Mouse (Mus musculus) C2C12 (cell line): ENCODE data around the gene Mogat2. TPM values are rescaled to one million over a fixed set of nuclear protein-coding genes. Genes with fewer than 3 reads are reported as not detected.

ENCODE experiments used
- H3K27me3 ChIP-seq: one replicate; pipeline ENCODE4 v1.6.1; 2011; ENCODE audit not compliant: control insufficient read depth, insufficient read depth, insufficient read length
- H3K36me3 ChIP-seq: one replicate; pipeline ENCODE4 v1.6.1; 2011; ENCODE audit not compliant: control insufficient read depth, insufficient read depth
- H3K4me3 ChIP-seq: one replicate; pipeline ENCODE4 v1.5.1; 2011; ENCODE audit warnings: mild to moderate bottlenecking, control low read depth; ENCODE audit not compliant: poor library complexity, insufficient read depth, severe bottlenecking
- H3K79me2 ChIP-seq: one replicate; pipeline ENCODE4 v1.6.1; 2011; ENCODE audit not compliant: control insufficient read depth, insufficient read depth
- H3K79me3 ChIP-seq: one replicate; pipeline ENCODE4 v1.6.1; 2011; ENCODE audit warnings: low read depth, control low read depth
- H3ac ChIP-seq: one replicate; pipeline ENCODE3; 2011; ENCODE audit warnings: low read depth; ENCODE audit not compliant: control insufficient read depth, insufficient read length
- CEBPB ChIP-seq: IDR thresholded peaks from one replicate; pipeline ENCODE4 v1.6.1; 2011; ENCODE audit warnings: low read depth, mild to moderate bottlenecking, control low read depth, moderate library complexity
- CTCF ChIP-seq: IDR thresholded peaks from one replicate; pipeline ENCODE4 v1.5.1; 2011; ENCODE audit not compliant: control insufficient read depth, insufficient read depth, insufficient read length
- FOSL1 ChIP-seq: IDR thresholded peaks from one replicate; pipeline ENCODE4 v1.8.0; 2011; ENCODE audit warnings: mild to moderate bottlenecking, low read length; ENCODE audit not compliant: poor library complexity, insufficient read depth, severe bottlenecking
- MAX ChIP-seq: IDR thresholded peaks from one replicate; pipeline ENCODE4 v1.6.1; 2011; ENCODE audit warnings: mild to moderate bottlenecking, control low read depth
- MYOD1 ChIP-seq: IDR thresholded peaks from one replicate; pipeline ENCODE4 v1.6.1; 2011; ENCODE audit warnings: low read depth; ENCODE audit not compliant: control insufficient read depth, insufficient read length
- MYOG ChIP-seq: IDR thresholded peaks from one replicate; pipeline ENCODE4 v1.6.1; 2011; ENCODE audit not compliant: control insufficient read depth, insufficient read length; ENCODE audit errors: extremely low read depth
- USF1 ChIP-seq: IDR thresholded peaks from one replicate; pipeline ENCODE4 v1.6.1; 2011; ENCODE audit warnings: low read depth, mild to moderate bottlenecking, control low read depth, moderate library complexity
- polyA plus RNA-seq: library from polyadenylated mRNA; unstranded; fragments of >200 nt; fragmentation: generic; extraction: Trizol; gene quantifications from one replicate; pipeline ENCODE4 v1.2.1, GENCODE M21; 2012; ENCODE audit warnings: missing spikeins

Mogat2 gene
- polyA plus RNA-seq, 1 experiment: 0.77 TPM

- Histone ChIP-seq H3K27me3 (peaks cover 3% of the 10 kb centered on the region), H3ac (no peak overlapping the region), H3K79me3 (no peaks in the 10 kb centered on the region), H3K4me3 (no peak overlapping the region), H3K79me2 (no peaks in the 10 kb centered on the region), H3K36me3 (no peaks in the 10 kb centered on the region)
- peak; percentile 48 for TF ChIP-seq CTCF
- TF ChIP-seq MYOD1: no peak
- TF ChIP-seq USF1: no peak
Measured at GRCm38 (mm10) chr7:99249582-99249911, 11.1 kb upstream of the Mogat2 start.

GRCm38 (mm10) chr7:99248906-99249581, 10.6 kb upstream of the Mogat2 start:
- Histone ChIP-seq H3ac (no peak overlapping the region), H3K4me3 (no peak overlapping the region), H3K36me3 (no peaks in the 10 kb centered on the region), H3K27me3 (peaks cover 3% of the 10 kb centered on the region), H3K79me2 (no peaks in the 10 kb centered on the region), H3K79me3 (no peaks in the 10 kb centered on the region)
- TF ChIP-seq MYOG: no peak
- TF ChIP-seq USF1: no peak
- TF ChIP-seq MAX: no peak
- TF ChIP-seq CEBPB: no peak
- no peak for TF ChIP-seq FOSL1
- TF ChIP-seq MYOD1: no peak
- no peak for TF ChIP-seq CTCF

- TF ChIP-seq MAX: no peak
- no peak for TF ChIP-seq MYOG
- no peak for TF ChIP-seq MYOD1
- no peak for TF ChIP-seq CEBPB
- no peak for TF ChIP-seq USF1
- TF ChIP-seq CTCF: no peak
- no peak for TF ChIP-seq FOSL1
- Histone ChIP-seq H3ac (no peak overlapping the region), H3K27me3 (peaks cover 3% of the 10 kb centered on the region), H3K4me3 (no peak overlapping the region), H3K36me3 (no peaks in the 10 kb centered on the region), H3K79me3 (no peaks in the 10 kb centered on the region), H3K79me2 (no peaks in the 10 kb centered on the region)
Measured at GRCm38 (mm10) chr7:99248157-99248742, 9.8 kb upstream of the Mogat2 start.

- Histone ChIP-seq H3K79me2 (no peaks in the 10 kb centered on the region), H3ac (no peak overlapping the region), H3K79me3 (no peaks in the 10 kb centered on the region), H3K27me3 (no peaks in the 10 kb centered on the region), H3K4me3 (no peak overlapping the region), H3K36me3 (no peaks in the 10 kb centered on the region)
- TF ChIP-seq MAX (no peak), FOSL1 (no peak), CTCF (no peak), USF1 (no peak), CEBPB (no peak), MYOD1 (no peak), MYOG (no peak)
Measured at GRCm38 (mm10) chr7:99242097-99242496, 3.7 kb upstream of the Mogat2 start.

- Histone ChIP-seq H3ac (no peak overlapping the region), H3K27me3 (no peaks in the 10 kb centered on the region), H3K79me2 (no peaks in the 10 kb centered on the region), H3K36me3 (no peaks in the 10 kb centered on the region), H3K79me3 (no peaks in the 10 kb centered on the region), H3K4me3 (no peak overlapping the region)
- no peak for TF ChIP-seq MAX
- no peak for TF ChIP-seq FOSL1
- no peak for TF ChIP-seq MYOD1
- no peak for TF ChIP-seq MYOG
- TF ChIP-seq CEBPB: no peak
- no peak for TF ChIP-seq USF1
- TF ChIP-seq CTCF: no peak
Measured at GRCm38 (mm10) chr7:99236888-99237660, 1.3 kb downstream of the Mogat2 start.

- no peaks in the 10 kb centered on the region for H3K79me2 ChIP-seq
- no peak overlapping the region for H3ac ChIP-seq
- no peaks in the 10 kb centered on the region for H3K27me3 ChIP-seq
- TF ChIP-seq MYOD1 (no peak), MYOG (no peak), CEBPB (no peak), USF1 (no peak), CTCF (no peak), FOSL1 (no peak), MAX (no peak)
- H3K79me3 ChIP-seq: no peaks in the 10 kb centered on the region
- H3K4me3 ChIP-seq: no peak overlapping the region
- H3K36me3 ChIP-seq: no peaks in the 10 kb centered on the region
Measured at GRCm38 (mm10) chr7:99235657-99236056, 2.8 kb downstream of the Mogat2 start.
